19 mouse cellular contexts compared by ENCODE assay signal in genomic region chr15:56425986-56426385, GRCm38 (mm10).
A peak's percentile ranks its signal among the peaks of the same experiment; 100 is the strongest.
DNase-seq lines count a peak whose midpoint lies in the region; ATAC-seq and TF ChIP-seq lines count a peak whose summit lies in the region.
"Had no signal": no experiment of that assay in that cellular context is flagged by ENCODE, and none has a peak within 500 bp of the region (broad histone marks: within the 10 kb centered on the region; RNA-seq: fewer than 3 reads in every experiment).

No protein-coding gene starts in this region.

- no peak for TF ChIP-seq CTCF in kidney, postnatal 0 days (IDR thresholded peaks at IDR 0.05; ENCODE audit: low read depth)

- H3K4me2 ChIP-seq in kidney, postnatal 0 days (ENCODE audit: low read length) = no peak overlapping the region
- no peak overlapping the region for H3K4me2 ChIP-seq in liver, embryonic 11.5 days
- H3K4me2 ChIP-seq: forebrain, embryonic 12.5 days; heart, embryonic 15.5 days had no signal

- peak; percentile 40 for DNase-seq in kidney, postnatal 0 days (ENCODE audit: low spot score)
- no peak for DNase-seq in kidney, adult 18-20 months
- peak; percentile 2 for DNase-seq in brain, adult 2 months (ENCODE audit: low read depth, low spot score)
- peak; percentile 50 for DNase-seq in embryonic facial prominence, embryonic 10.5 days (ENCODE audit: low spot score)
- peak; percentile 27 for DNase-seq in retina, embryonic 14.5 days (ENCODE audit: low spot score)
- no peak for DNase-seq in liver, embryonic 11.5 days (ENCODE audit: low spot score)
- no peak for DNase-seq in spleen, postnatal 10 days (ENCODE audit: low spot score in 2 of 2)
- no peak for DNase-seq in cerebellum, adult 8-10 months
- DNase-seq: adrenal gland, postnatal 14 days; cerebellum, adult 11-12 months; heart, adult 11 months; kidney, postnatal 25 days; lung, adult 18-20 months; lung, postnatal 36 days; thymus, postnatal 36 days had no signal

- H3K9me3 ChIP-seq in kidney, postnatal 0 days (replicated peaks; ENCODE audit: low read length) = no peaks in the 10 kb centered on the region
- H3K9me3 ChIP-seq in embryonic facial prominence, embryonic 10.5 days = no peaks in the 10 kb centered on the region
- no peaks in the 10 kb centered on the region for H3K9me3 ChIP-seq in liver, embryonic 11.5 days (ENCODE audit: control insufficient read depth, low read length)
- H3K9me3 ChIP-seq: forebrain, embryonic 12.5 days; heart, embryonic 15.5 days had no signal

- no peak overlapping the region for H3K9ac ChIP-seq in kidney, postnatal 0 days (ENCODE audit: low read depth, low read length)
- no peak overlapping the region for H3K9ac ChIP-seq in liver, embryonic 11.5 days (ENCODE audit: low read depth, low read length)
- H3K9ac ChIP-seq: forebrain, embryonic 12.5 days; heart, embryonic 15.5 days had no signal

- H3K36me3 ChIP-seq in kidney, postnatal 0 days (ENCODE audit: insufficient read depth, low read length) = no peaks in the 10 kb centered on the region
- H3K36me3 ChIP-seq in embryonic facial prominence, embryonic 10.5 days (replicated peaks) = no peaks in the 10 kb centered on the region
- H3K36me3 ChIP-seq in liver, embryonic 11.5 days (ENCODE audit: control insufficient read depth, insufficient read depth, low read length) = no peaks in the 10 kb centered on the region
- H3K36me3 ChIP-seq: forebrain, embryonic 12.5 days; heart, embryonic 15.5 days had no signal

- no peaks in the 10 kb centered on the region for H3K27me3 ChIP-seq in kidney, postnatal 0 days (ENCODE audit: insufficient read depth, low read length)
- H3K27me3 ChIP-seq in embryonic facial prominence, embryonic 10.5 days (replicated peaks; ENCODE audit: low read depth, poor library complexity, severe bottlenecking) = no peaks in the 10 kb centered on the region
- no peaks in the 10 kb centered on the region for H3K27me3 ChIP-seq in liver, embryonic 11.5 days (replicated peaks; ENCODE audit: control insufficient read depth, insufficient read depth, low read length)
- H3K27me3 ChIP-seq: forebrain, embryonic 12.5 days; heart, embryonic 15.5 days had no signal

- no peaks in the 10 kb centered on the region for H3K4me1 ChIP-seq in kidney, postnatal 0 days (replicated peaks; ENCODE audit: insufficient read depth, low read length)
- H3K4me1 ChIP-seq in embryonic facial prominence, embryonic 10.5 days = peaks cover 18% of the 10 kb centered on the region
- no peaks in the 10 kb centered on the region for H3K4me1 ChIP-seq in liver, embryonic 11.5 days (replicated peaks; ENCODE audit: control insufficient read depth, insufficient read depth, low read length)
- H3K4me1 ChIP-seq: forebrain, embryonic 12.5 days; heart, embryonic 15.5 days had no signal

- no peak overlapping the region for H3K27ac ChIP-seq in kidney, postnatal 0 days
- no peak overlapping the region for H3K27ac ChIP-seq in embryonic facial prominence, embryonic 10.5 days (replicated peaks)
- no peak overlapping the region for H3K27ac ChIP-seq in liver, embryonic 11.5 days (ENCODE audit: low read depth, low read length)
- H3K27ac ChIP-seq: forebrain, embryonic 12.5 days; heart, embryonic 15.5 days had no signal

- WGBS in kidney, postnatal 0 days = 6% methylated on average over 4 of the region's 4 CpGs
- 14% methylated on average over 4 of the region's 4 CpGs for WGBS in embryonic facial prominence, embryonic 10.5 days
- WGBS in liver, embryonic 11.5 days = 49% methylated on average over 4 of the region's 4 CpGs

- no peak overlapping the region for H3K4me3 ChIP-seq in kidney, postnatal 0 days (replicated peaks; ENCODE audit: low read depth, low read length)
- no peak overlapping the region for H3K4me3 ChIP-seq in embryonic facial prominence, embryonic 10.5 days
- no peak overlapping the region for H3K4me3 ChIP-seq in liver, embryonic 11.5 days (ENCODE audit: low read depth, low read length)
- H3K4me3 ChIP-seq: forebrain, embryonic 12.5 days; heart, embryonic 15.5 days had no signal

- ATAC-seq in kidney, postnatal 0 days (replicated peaks; ENCODE audit: low FRiP score, low read depth) = peak; percentile 52; the same call in 1 of the 2 replicates
- no peak for ATAC-seq in liver, embryonic 11.5 days (replicated peaks; ENCODE audit: low FRiP score)
- ATAC-seq: midbrain, embryonic 16.5 days; Patski had no signal

Comparison
In these comparisons a context has a peak if more than half of its experiments do, and no peak if none do; other contexts are left out.
1. DNase-seq: peak in kidney, postnatal 0 days (single experiment), brain, adult 2 months (single experiment), embryonic facial prominence, embryonic 10.5 days (single experiment) and retina, embryonic 14.5 days (single experiment); none in kidney, adult 18-20 months (single experiment), liver, embryonic 11.5 days (single experiment), spleen, postnatal 10 days (0 of 2) and cerebellum, adult 8-10 months (single experiment).